Mouse (Mus musculus): Measurements from ENCODE around the gene Ly6g6f.

GRCm38 (mm10) chr17:35125081-35125480, 39.7 kb upstream of the Ly6g6f start:
- TF ChIP-seq CTCF (IDR thresholded peaks at IDR 0.05; ENCODE audit: low read depth) (no peak), EP300 (optimal IDR thresholded peaks at IDR 0.05) (no peak)

All from stomach, postnatal 0 days (tissue).